Mouse (Mus musculus): Measurements from ENCODE around the gene Dpp3. TPM values are rescaled to one million over a fixed set of nuclear protein-coding genes. Genes with fewer than 3 reads are reported as not detected.

Gene Dpp3
- polyA plus RNA-seq, 1 experiment from 2014 or later = 133 TPM

GRCm38 (mm10) chr19:4909376-4909775 is 18.7 kb downstream of the Dpp3 start:
- H3K4me3 ChIP-seq (ENCODE audit: low read depth, low read length) = no peak overlapping the region
- H3K36me3 ChIP-seq (replicated peaks; ENCODE audit: control insufficient read depth, insufficient read depth, low read depth, low read length) = peaks cover 18% of the 10 kb centered on the region; the same call in 1 of the 2 replicates
- ATAC-seq (replicated peaks; ENCODE audit: insufficient number of reproducible peaks, low FRiP score, low TSS enrichment, low read depth) (no peak), DNase-seq (ENCODE audit: low spot score) (no peak)
- H3K27me3 ChIP-seq (ENCODE audit: control insufficient read depth, insufficient read depth, low read length) = no peaks in the 10 kb centered on the region
- no peaks in the 10 kb centered on the region for H3K9me3 ChIP-seq (replicated peaks; ENCODE audit: control insufficient read depth, low read length)
- no peaks in the 10 kb centered on the region for H3K4me1 ChIP-seq (ENCODE audit: control insufficient read depth, insufficient read depth, low read length)
- 89% methylated on average over 7 of the region's 7 CpGs for WGBS
- H3K27ac ChIP-seq (replicated peaks; ENCODE audit: low read depth, low read length) = no peak overlapping the region
- H3K4me2 ChIP-seq (ENCODE audit: low read depth, low read length) = no peak overlapping the region
- no peak overlapping the region for H3K9ac ChIP-seq (replicated peaks; ENCODE audit: low read length)

GRCm38 (mm10) chr19:4908107-4908506 is 20.0 kb downstream of the Dpp3 start:
- H3K9ac ChIP-seq (replicated peaks; ENCODE audit: low read length) = no peak overlapping the region
- no peak for ATAC-seq (replicated peaks; ENCODE audit: insufficient number of reproducible peaks, low FRiP score, low TSS enrichment, low read depth)
- no peaks in the 10 kb centered on the region for H3K9me3 ChIP-seq (replicated peaks; ENCODE audit: control insufficient read depth, low read length)
- H3K4me3 ChIP-seq (ENCODE audit: low read depth, low read length) = no peak overlapping the region
- peaks cover 9% of the 10 kb centered on the region; the same call in 1 of the 2 replicates for H3K36me3 ChIP-seq (replicated peaks; ENCODE audit: control insufficient read depth, insufficient read depth, low read depth, low read length)
- no peaks in the 10 kb centered on the region for H3K27me3 ChIP-seq (ENCODE audit: control insufficient read depth, insufficient read depth, low read length)
- 78% methylated on average over 4 of the region's 4 CpGs for WGBS
- H3K27ac ChIP-seq (replicated peaks; ENCODE audit: low read depth, low read length) = no peak overlapping the region
- H3K4me2 ChIP-seq (ENCODE audit: low read depth, low read length) = no peak overlapping the region
- no peaks in the 10 kb centered on the region for H3K4me1 ChIP-seq (ENCODE audit: control insufficient read depth, insufficient read depth, low read length)
- DNase-seq (ENCODE audit: low spot score) = peak; percentile 50

DNA sequence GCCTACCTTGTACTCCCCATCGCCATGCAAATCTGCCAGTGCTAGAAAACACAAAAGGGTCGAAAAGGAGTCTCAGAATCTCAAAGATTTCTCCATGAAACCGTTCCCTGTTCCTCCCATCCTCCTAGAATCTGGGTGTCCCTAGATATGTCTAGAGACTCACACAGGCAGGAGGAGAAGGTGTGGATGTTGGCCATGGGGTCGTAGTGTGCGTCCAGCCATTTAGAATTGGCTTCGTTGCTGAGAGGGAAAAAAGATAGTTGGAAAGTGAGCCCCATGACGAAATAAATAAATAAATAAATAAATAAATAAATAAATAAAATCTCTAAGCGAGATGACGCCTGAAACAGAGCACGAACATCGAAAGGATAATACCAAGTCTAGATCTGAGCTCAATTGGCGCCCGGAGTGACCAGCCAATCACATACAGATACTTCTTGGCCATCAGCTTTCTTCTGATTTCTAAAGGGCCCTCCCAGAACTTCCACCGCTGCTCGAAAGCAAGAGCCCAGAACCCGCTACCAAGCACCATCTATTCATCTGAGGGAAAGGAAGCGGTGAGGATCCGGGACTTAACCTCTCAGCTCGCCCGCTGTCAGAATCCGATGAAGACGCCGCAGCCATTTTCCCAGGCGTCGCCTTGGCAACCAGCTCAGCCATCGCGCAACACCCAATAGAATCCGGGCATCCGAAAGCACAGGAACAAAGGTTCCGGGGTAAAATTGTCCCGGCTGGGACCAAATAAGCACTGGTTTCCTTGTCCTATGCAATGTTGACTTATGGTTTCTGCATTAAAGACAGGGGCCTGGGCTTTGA is 21.9 kb downstream of the Dpp3 start, which contains the start of gene Bbs1:
Gene Bbs1, minus strand, starts transcription at position 650 of the 816 bp plus-strand sequence.
- 8% methylated on average over 31 of the region's 31 CpGs for WGBS
- H3K9me3 ChIP-seq (replicated peaks; ENCODE audit: control insufficient read depth, low read length) = no peaks in the 10 kb centered on the region
- no peak within 1 kb of the TSS for H3K27ac ChIP-seq (replicated peaks; ENCODE audit: low read depth, low read length)
- H3K9ac ChIP-seq (replicated peaks; ENCODE audit: low read length) = peak within 1 kb of the TSS; percentile 54
- ATAC-seq (replicated peaks; ENCODE audit: insufficient number of reproducible peaks, low FRiP score, low TSS enrichment, low read depth) (no peak; the same call in 1 of the 2 replicates), DNase-seq (ENCODE audit: low spot score) (peak; percentile 88)
- no peaks in the 10 kb centered on the region for H3K27me3 ChIP-seq (ENCODE audit: control insufficient read depth, insufficient read depth, low read length)
- no peaks in the 10 kb centered on the region for H3K4me1 ChIP-seq (ENCODE audit: control insufficient read depth, insufficient read depth, low read length)
- H3K36me3 ChIP-seq (replicated peaks; ENCODE audit: control insufficient read depth, insufficient read depth, low read depth, low read length) = peaks cover 9% of the 10 kb centered on the region; the same call in 1 of the 2 replicates
- peak within 1 kb of the TSS; percentile 36 for H3K4me2 ChIP-seq (ENCODE audit: low read depth, low read length)
- H3K4me3 ChIP-seq (ENCODE audit: low read depth, low read length) = peak within 1 kb of the TSS; percentile 50

GRCm38 (mm10) chr19:4899888-4900287 is 28.2 kb downstream of the Dpp3 start:
- Histone ChIP-seq H3K36me3 (replicated peaks; ENCODE audit: control insufficient read depth, insufficient read depth, low read depth, low read length) (no peaks in the 10 kb centered on the region), H3K9ac (replicated peaks; ENCODE audit: low read length) (no peak overlapping the region), H3K27ac (replicated peaks; ENCODE audit: low read depth, low read length) (no peak overlapping the region), H3K4me1 (ENCODE audit: control insufficient read depth, insufficient read depth, low read length) (no peaks in the 10 kb centered on the region), H3K9me3 (replicated peaks; ENCODE audit: control insufficient read depth, low read length) (no peaks in the 10 kb centered on the region), H3K27me3 (ENCODE audit: control insufficient read depth, insufficient read depth, low read length) (no peaks in the 10 kb centered on the region), H3K4me2 (ENCODE audit: low read depth, low read length) (no peak overlapping the region), H3K4me3 (ENCODE audit: low read depth, low read length) (no peak overlapping the region)
- DNase-seq (ENCODE audit: low spot score) = no peak
- WGBS = 92% methylated on average over 3 of the region's 3 CpGs
- no peak for ATAC-seq (replicated peaks; ENCODE audit: insufficient number of reproducible peaks, low FRiP score, low TSS enrichment, low read depth)

GRCm38 (mm10) chr19:4898972-4899371 is 29.1 kb downstream of the Dpp3 start:
- H3K4me3 ChIP-seq (ENCODE audit: low read depth, low read length) = no peak overlapping the region
- H3K27ac ChIP-seq (replicated peaks; ENCODE audit: low read depth, low read length) = no peak overlapping the region
- no peaks in the 10 kb centered on the region for H3K4me1 ChIP-seq (ENCODE audit: control insufficient read depth, insufficient read depth, low read length)
- H3K9ac ChIP-seq (replicated peaks; ENCODE audit: low read length) = no peak overlapping the region
- DNase-seq (ENCODE audit: low spot score) = no peak
- H3K9me3 ChIP-seq (replicated peaks; ENCODE audit: control insufficient read depth, low read length) = no peaks in the 10 kb centered on the region
- H3K27me3 ChIP-seq (ENCODE audit: control insufficient read depth, insufficient read depth, low read length) = no peaks in the 10 kb centered on the region
- 67% methylated on average over 9 of the region's 9 CpGs for WGBS
- no peak for ATAC-seq (replicated peaks; ENCODE audit: insufficient number of reproducible peaks, low FRiP score, low TSS enrichment, low read depth)
- H3K4me2 ChIP-seq (ENCODE audit: low read depth, low read length) = no peak overlapping the region
- H3K36me3 ChIP-seq (replicated peaks; ENCODE audit: control insufficient read depth, insufficient read depth, low read depth, low read length) = no peaks in the 10 kb centered on the region

DNA sequence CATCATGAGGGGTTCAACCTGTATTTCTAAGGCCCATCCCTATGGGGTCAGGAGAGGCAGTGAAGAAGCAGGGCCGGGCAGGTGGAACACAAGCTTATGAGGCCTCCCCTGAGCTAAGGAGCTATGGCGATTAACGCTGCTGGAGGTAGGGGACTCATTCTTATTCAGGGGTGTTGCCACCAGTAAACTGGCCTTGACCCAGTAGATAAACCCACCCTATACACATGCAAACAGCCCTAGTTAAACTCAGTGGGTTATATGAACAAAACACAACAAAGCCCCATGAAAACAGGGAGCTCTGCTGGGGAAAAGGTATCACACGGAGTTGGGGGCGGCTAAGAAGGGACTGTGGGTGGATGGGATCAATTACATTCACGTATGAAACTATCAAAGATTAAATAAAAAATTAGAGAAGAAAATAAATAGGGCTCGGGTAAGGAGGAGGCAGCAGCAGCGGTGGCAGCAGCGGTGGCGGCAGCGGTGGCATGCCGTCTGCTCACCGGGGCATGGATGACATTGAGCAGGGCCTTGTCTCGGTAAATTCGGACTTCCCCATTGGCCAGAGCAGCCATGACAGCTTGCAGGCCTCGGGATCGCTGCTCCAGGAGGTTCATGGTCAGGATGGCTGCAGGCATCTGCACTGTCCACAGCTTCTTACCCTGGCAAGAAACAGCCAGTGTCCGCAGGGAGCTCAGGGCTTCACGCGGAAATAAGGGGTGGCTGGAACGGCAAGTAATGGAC is 31.1 kb downstream of the Dpp3 start:
- H3K9ac ChIP-seq (replicated peaks; ENCODE audit: low read length) = no peak overlapping the region
- H3K9me3 ChIP-seq (replicated peaks; ENCODE audit: control insufficient read depth, low read length) = no peaks in the 10 kb centered on the region
- no peaks in the 10 kb centered on the region for H3K4me1 ChIP-seq (ENCODE audit: control insufficient read depth, insufficient read depth, low read length)
- no peak for ATAC-seq (replicated peaks; ENCODE audit: insufficient number of reproducible peaks, low FRiP score, low TSS enrichment, low read depth)
- H3K27me3 ChIP-seq (ENCODE audit: control insufficient read depth, insufficient read depth, low read length) = no peaks in the 10 kb centered on the region
- H3K27ac ChIP-seq (replicated peaks; ENCODE audit: low read depth, low read length) = no peak overlapping the region
- WGBS = 49% methylated on average over 21 of the region's 21 CpGs
- H3K36me3 ChIP-seq (replicated peaks; ENCODE audit: control insufficient read depth, insufficient read depth, low read depth, low read length) = no peaks in the 10 kb centered on the region
- DNase-seq (ENCODE audit: low spot score) = no peak
- no peak overlapping the region for H3K4me2 ChIP-seq (ENCODE audit: low read depth, low read length)
- no peak overlapping the region for H3K4me3 ChIP-seq (ENCODE audit: low read depth, low read length)

- ATAC-seq (replicated peaks; ENCODE audit: insufficient number of reproducible peaks, low FRiP score, low TSS enrichment, low read depth) = no peak
Observed at GRCm38 (mm10) chr19:4891798-4892197, 36.3 kb downstream of the Dpp3 start.

GRCm38 (mm10) chr19:4889791-4890190 is 38.3 kb downstream of the Dpp3 start:
- Histone ChIP-seq H3K36me3 (replicated peaks; ENCODE audit: control insufficient read depth, insufficient read depth, low read depth, low read length) (no peaks in the 10 kb centered on the region), H3K27me3 (ENCODE audit: control insufficient read depth, insufficient read depth, low read length) (no peaks in the 10 kb centered on the region), H3K9me3 (replicated peaks; ENCODE audit: control insufficient read depth, low read length) (no peaks in the 10 kb centered on the region), H3K9ac (replicated peaks; ENCODE audit: low read length) (no peak overlapping the region), H3K27ac (replicated peaks; ENCODE audit: low read depth, low read length) (no peak overlapping the region), H3K4me2 (ENCODE audit: low read depth, low read length) (no peak overlapping the region), H3K4me3 (ENCODE audit: low read depth, low read length) (no peak overlapping the region), H3K4me1 (ENCODE audit: control insufficient read depth, insufficient read depth, low read length) (no peaks in the 10 kb centered on the region)
- ATAC-seq (replicated peaks; ENCODE audit: insufficient number of reproducible peaks, low FRiP score, low TSS enrichment, low read depth) (no peak), DNase-seq (ENCODE audit: low spot score) (no peak)
- WGBS = 86% methylated on average over 10 of the region's 10 CpGs

More at GRCm38 (mm10) chr19:4891798-4892197, 36.3 kb downstream of the Dpp3 start:
- no peak overlapping the region for H3K4me2 ChIP-seq (ENCODE audit: low read depth, low read length)
- H3K27me3 ChIP-seq (ENCODE audit: control insufficient read depth, insufficient read depth, low read length) = no peaks in the 10 kb centered on the region
- H3K36me3 ChIP-seq (replicated peaks; ENCODE audit: control insufficient read depth, insufficient read depth, low read depth, low read length) = no peaks in the 10 kb centered on the region
- H3K27ac ChIP-seq (replicated peaks; ENCODE audit: low read depth, low read length) = no peak overlapping the region
- 80% methylated on average over 3 of the region's 3 CpGs for WGBS
- H3K4me1 ChIP-seq (ENCODE audit: control insufficient read depth, insufficient read depth, low read length) = no peaks in the 10 kb centered on the region
- H3K9me3 ChIP-seq (replicated peaks; ENCODE audit: control insufficient read depth, low read length) = no peaks in the 10 kb centered on the region
- H3K9ac ChIP-seq (replicated peaks; ENCODE audit: low read length) = no peak overlapping the region
- H3K4me3 ChIP-seq (ENCODE audit: low read depth, low read length) = no peak overlapping the region
- no peak for DNase-seq (ENCODE audit: low spot score)

Data from embryonic facial prominence, embryonic 11.5 days (tissue).